ENCODE assay signal across 12 mouse cellular contexts in the genomic region with DNA sequence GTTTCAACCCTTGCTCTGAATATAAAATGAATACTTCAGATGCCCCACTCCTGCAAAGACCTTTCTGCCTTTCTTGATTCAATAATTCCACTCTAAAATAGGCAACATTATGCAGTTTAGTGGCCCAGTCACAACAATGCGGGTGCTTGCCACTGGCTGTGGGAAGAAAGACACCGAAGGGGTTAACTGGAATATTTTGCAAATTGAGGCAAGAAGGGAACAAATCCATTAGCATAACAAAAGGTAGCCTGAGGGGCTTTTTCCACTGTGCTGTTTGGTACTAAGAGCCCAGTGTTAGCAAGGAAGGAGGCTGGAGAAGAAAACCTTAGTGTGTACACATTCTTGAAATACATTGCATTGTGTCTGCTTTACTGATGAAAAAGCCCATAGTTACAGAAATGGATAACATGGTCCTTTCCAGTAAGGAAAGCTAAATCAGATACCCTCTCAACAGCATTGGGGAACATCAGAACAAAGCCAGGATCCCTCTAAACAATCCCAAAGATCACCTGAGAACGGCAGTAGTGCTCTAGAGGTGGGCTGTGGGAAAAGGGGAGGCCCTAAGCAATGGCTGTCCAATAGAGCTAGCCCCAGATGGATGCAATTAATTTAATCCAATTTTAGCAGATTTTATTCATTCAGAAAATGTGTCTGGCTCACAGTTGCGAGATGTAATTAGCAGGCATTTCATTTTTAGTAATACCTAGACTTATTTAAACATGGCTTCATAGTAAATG.
A peak's percentile ranks its signal among the peaks of the same experiment; 100 is the strongest.
DNase-seq lines count a peak whose midpoint lies in the region; ATAC-seq and TF ChIP-seq lines count a peak whose summit lies in the region.
"Had no signal": no experiment of that assay in that cellular context is flagged by ENCODE, and none has a peak within 500 bp of the region (broad histone marks: within the 10 kb centered on the region; RNA-seq: fewer than 3 reads in every experiment).

No protein-coding gene starts in this region.

- H3K9me3 ChIP-seq in embryonic facial prominence, embryonic 12.5 days = no peaks in the 10 kb centered on the region
- H3K9me3 ChIP-seq in hindbrain, embryonic 12.5 days (replicated peaks) = no peaks in the 10 kb centered on the region
- H3K9me3 ChIP-seq in midbrain, embryonic 16.5 days (replicated peaks; ENCODE audit: control insufficient read depth, low read length, poor library complexity, severe bottlenecking) = no peaks in the 10 kb centered on the region
- no peaks in the 10 kb centered on the region for H3K9me3 ChIP-seq in intestine, embryonic 15.5 days
- H3K9me3 ChIP-seq: heart, embryonic 13.5 days; liver, embryonic 13.5 days had no signal

- no peaks in the 10 kb centered on the region for H3K27me3 ChIP-seq in embryonic facial prominence, embryonic 12.5 days
- no peaks in the 10 kb centered on the region for H3K27me3 ChIP-seq in hindbrain, embryonic 12.5 days
- H3K27me3 ChIP-seq in midbrain, embryonic 16.5 days (ENCODE audit: control insufficient read depth, insufficient read depth, low read depth, low read length) = no peaks in the 10 kb centered on the region
- no peaks in the 10 kb centered on the region for H3K27me3 ChIP-seq in intestine, embryonic 15.5 days (replicated peaks)
- H3K27me3 ChIP-seq: heart, embryonic 13.5 days; liver, embryonic 13.5 days had no signal

- no peak overlapping the region for H3K9ac ChIP-seq in embryonic facial prominence, embryonic 12.5 days
- no peak overlapping the region for H3K9ac ChIP-seq in hindbrain, embryonic 12.5 days
- H3K9ac ChIP-seq in midbrain, embryonic 16.5 days (ENCODE audit: low read depth, low read length) = peak overlapping the region; percentile 21; the same call in 1 of the 2 replicates
- no peak overlapping the region for H3K9ac ChIP-seq in intestine, embryonic 15.5 days
- H3K9ac ChIP-seq: heart, embryonic 13.5 days; liver, embryonic 13.5 days had no signal

- 30% methylated on average over 4 of the region's 4 CpGs for WGBS in embryonic facial prominence, embryonic 12.5 days
- WGBS in hindbrain, embryonic 12.5 days = 32% methylated on average over 4 of the region's 4 CpGs
- WGBS in midbrain, embryonic 16.5 days = 16% methylated on average over 4 of the region's 4 CpGs
- 70% methylated on average over 4 of the region's 4 CpGs for WGBS in intestine, embryonic 15.5 days

- DNase-seq in WW6 (ENCODE audit: low read depth, low spot score) = peak; percentile 31
- DNase-seq in lung, postnatal 25 days (ENCODE audit: low spot score) = no peak
- DNase-seq in left cerebral cortex, adult 2 months (ENCODE audit: extremely low spot score in 1 of 2, low spot score in 2 of 2) = no peak
- DNase-seq: kidney, postnatal 4 days; liver, embryonic 13.5 days; thymus, adult 2 months had no signal

- ATAC-seq in embryonic facial prominence, embryonic 12.5 days (ENCODE audit: insufficient number of reproducible peaks, insufficient read depth, low FRiP score, low TSS enrichment) = 0 out of 2 replicates have a peak, but pooled peaks have one; percentile 35
- ATAC-seq in hindbrain, embryonic 12.5 days (ENCODE audit: low FRiP score) = peak; percentile 92
- peak; percentile 85 for ATAC-seq in midbrain, embryonic 16.5 days
- ATAC-seq in intestine, embryonic 15.5 days = no peak
- ATAC-seq: CD4-positive, CD25-positive, alpha-beta regulatory T cell, adult 4 months had no signal

- no peak overlapping the region for H3K4me3 ChIP-seq in embryonic facial prominence, embryonic 12.5 days
- H3K4me3 ChIP-seq in hindbrain, embryonic 12.5 days = no peak overlapping the region
- H3K4me3 ChIP-seq in midbrain, embryonic 16.5 days (ENCODE audit: low read depth, low read length) = no peak overlapping the region
- no peak overlapping the region for H3K4me3 ChIP-seq in intestine, embryonic 15.5 days (replicated peaks)
- no peak overlapping the region for H3K4me3 ChIP-seq in left cerebral cortex, adult 2 months
- H3K4me3 ChIP-seq: heart, embryonic 13.5 days; liver, embryonic 13.5 days had no signal

- 0 out of 2 replicates have a peak overlapping the region, but pooled peaks have one; percentile 11 for H3K27ac ChIP-seq in embryonic facial prominence, embryonic 12.5 days
- peak overlapping the region; percentile 80 for H3K27ac ChIP-seq in hindbrain, embryonic 12.5 days
- peak overlapping the region; percentile 69 for H3K27ac ChIP-seq in midbrain, embryonic 16.5 days (ENCODE audit: low read length)
- no peak overlapping the region for H3K27ac ChIP-seq in intestine, embryonic 15.5 days
- H3K27ac ChIP-seq in left cerebral cortex, adult 2 months = no peak overlapping the region
- H3K27ac ChIP-seq: heart, embryonic 13.5 days; liver, embryonic 13.5 days had no signal

- H3K36me3 ChIP-seq in embryonic facial prominence, embryonic 12.5 days = no peaks in the 10 kb centered on the region
- H3K36me3 ChIP-seq in hindbrain, embryonic 12.5 days = no peaks in the 10 kb centered on the region
- no peaks in the 10 kb centered on the region for H3K36me3 ChIP-seq in midbrain, embryonic 16.5 days (ENCODE audit: control insufficient read depth, insufficient read depth, low read length)
- no peaks in the 10 kb centered on the region for H3K36me3 ChIP-seq in intestine, embryonic 15.5 days
- H3K36me3 ChIP-seq: heart, embryonic 13.5 days; liver, embryonic 13.5 days had no signal

- intact Hi-C loops in left cerebral cortex, adult 2 months (cut with DNase I) = no loop called here

- H3K4me1 ChIP-seq in embryonic facial prominence, embryonic 12.5 days = peaks cover 5% of the 10 kb centered on the region; the same call in 1 of the 2 replicates
- H3K4me1 ChIP-seq in hindbrain, embryonic 12.5 days = peaks cover 7% of the 10 kb centered on the region
- peaks cover 6% of the 10 kb centered on the region for H3K4me1 ChIP-seq in midbrain, embryonic 16.5 days (ENCODE audit: control insufficient read depth, insufficient read depth, low read length)
- no peaks in the 10 kb centered on the region for H3K4me1 ChIP-seq in intestine, embryonic 15.5 days (replicated peaks)
- H3K4me1 ChIP-seq: heart, embryonic 13.5 days; liver, embryonic 13.5 days had no signal

- no peak overlapping the region for H3K4me2 ChIP-seq in embryonic facial prominence, embryonic 12.5 days (replicated peaks)
- no peak overlapping the region for H3K4me2 ChIP-seq in hindbrain, embryonic 12.5 days (replicated peaks)
- H3K4me2 ChIP-seq in midbrain, embryonic 16.5 days (ENCODE audit: low read length) = peak overlapping the region; percentile 24; the same call in 1 of the 2 replicates
- no peak overlapping the region for H3K4me2 ChIP-seq in intestine, embryonic 15.5 days (replicated peaks)
- H3K4me2 ChIP-seq: heart, embryonic 13.5 days; liver, embryonic 13.5 days had no signal

- TF ChIP-seq CTCF in left cerebral cortex, adult 2 months (IDR thresholded peaks at IDR 0.05) = no peak

Comparison
In these comparisons a context has a peak if more than half of its experiments do, and no peak if none do; other contexts are left out.
1. H3K27ac ChIP-seq: peak in embryonic facial prominence, embryonic 12.5 days (single experiment), hindbrain, embryonic 12.5 days (single experiment) and midbrain, embryonic 16.5 days (single experiment); none in intestine, embryonic 15.5 days (single experiment) and left cerebral cortex, adult 2 months (single experiment).